Mouse (Mus musculus) forebrain, embryonic 13.5 days (tissue): ENCODE data around the gene Sema3b. TPM values are rescaled to one million over a fixed set of nuclear protein-coding genes. Genes with fewer than 3 reads are reported as not detected.

Experiments
- ATAC-seq: fragments of 200-750 bp; cut with Nextera tagmentation; 2 replicates; pipeline ENCODE4 v1.8.0; 2017
- H3K27ac ChIP-seq: fragments of 300-500 bp; sonication (generic); 2 replicates; pipeline ENCODE4 v1.5.1; 2015; ENCODE audit warnings: inconsistent platforms, mild to moderate bottlenecking, moderate library complexity
- H3K27me3 ChIP-seq: fragments of 300-500 bp; sonication (generic); 2 replicates; pipeline ENCODE4 v1.6.1; 2015; ENCODE audit warnings: mild to moderate bottlenecking, inconsistent platforms
- H3K36me3 ChIP-seq: fragments of 300-500 bp; sonication (generic); 2 replicates; pipeline ENCODE4 v1.6.1; 2015; ENCODE audit warnings: mild to moderate bottlenecking, inconsistent platforms; ENCODE audit not compliant: poor library complexity, severe bottlenecking
- H3K4me1 ChIP-seq: fragments of 300-500 bp; sonication (generic); 2 replicates; pipeline ENCODE4 v1.6.1; 2015; ENCODE audit warnings: inconsistent platforms
- H3K4me2 ChIP-seq: fragments of 300-500 bp; sonication (generic); 2 replicates; pipeline ENCODE4 v1.6.1; 2015; ENCODE audit warnings: inconsistent platforms, mild to moderate bottlenecking, moderate library complexity
- H3K4me3 ChIP-seq: fragments of 300-500 bp; sonication (generic); 2 replicates; pipeline ENCODE4 v1.5.1; 2015; ENCODE audit warnings: mild to moderate bottlenecking, inconsistent platforms
- H3K9ac ChIP-seq: fragments of 300-500 bp; sonication (generic); 2 replicates; pipeline ENCODE4 v1.6.1; 2015; ENCODE audit warnings: mild to moderate bottlenecking, inconsistent platforms
- H3K9me3 ChIP-seq: fragments of 300-500 bp; sonication (generic); replicated peaks from 2 replicates; pipeline ENCODE4 v1.6.1; 2016; ENCODE audit warnings: inconsistent platforms
- WGBS: fragments of 180-500 bp; shearing (Covaris S2); methylation state at CpG from one replicate; pipeline ENCODE4 v1.1.7; 2015; 5-methylcytosine and 5-hydroxymethylcytosine counted together
- polyA plus RNA-seq: library from polyadenylated mRNA; unstranded; fragments of >200 nt; fragmentation: Nextera tagmentation; extraction: Ambion mirVana; gene quantifications from 2 replicates; pipeline ENCODE4 v1.2.1, GENCODE M21; 2015

Sema3b gene
- polyA plus RNA-seq, result 1.8 and 2.0 TPM in 2 replicates

- WGBS, result 43% methylated on average over 12 of the region's 12 CpGs
- Histone ChIP-seq H3K27ac (0 out of 2 replicates have a peak within 1 kb of the TSS, but pooled peaks have one; percentile 5), H3K27me3 (no peaks in the 10 kb centered on the region), H3K9me3 (no peaks in the 10 kb centered on the region), H3K36me3 (peaks cover 4% of the 10 kb centered on the region), H3K4me2 (no peak within 1 kb of the TSS), H3K9ac (0 out of 2 replicates have a peak within 1 kb of the TSS, but pooled peaks have one; percentile 12), H3K4me3 (no peak within 1 kb of the TSS), H3K4me1 (peaks cover 73% of the 10 kb centered on the region)
- ATAC-seq, result no peak
Measured at GRCm38 (mm10) chr9:107608741-107609432, at the start of gene Sema3b. Gene Sema3b, minus strand, starts transcription at chr9:107609229.

- Histone ChIP-seq H3K9ac (no peak overlapping the region), H3K27ac (no peak overlapping the region), H3K4me3 (no peak overlapping the region), H3K36me3 (no peaks in the 10 kb centered on the region), H3K27me3 (no peaks in the 10 kb centered on the region), H3K4me2 (no peak overlapping the region), H3K9me3 (no peaks in the 10 kb centered on the region), H3K4me1 (peaks cover 22% of the 10 kb centered on the region)
- 88% methylated on average over 6 of the region's 6 CpGs for WGBS
- no peak for ATAC-seq
Measured at GRCm38 (mm10) chr9:107658096-107658495, 49.1 kb upstream of the Sema3b start.

DNA sequence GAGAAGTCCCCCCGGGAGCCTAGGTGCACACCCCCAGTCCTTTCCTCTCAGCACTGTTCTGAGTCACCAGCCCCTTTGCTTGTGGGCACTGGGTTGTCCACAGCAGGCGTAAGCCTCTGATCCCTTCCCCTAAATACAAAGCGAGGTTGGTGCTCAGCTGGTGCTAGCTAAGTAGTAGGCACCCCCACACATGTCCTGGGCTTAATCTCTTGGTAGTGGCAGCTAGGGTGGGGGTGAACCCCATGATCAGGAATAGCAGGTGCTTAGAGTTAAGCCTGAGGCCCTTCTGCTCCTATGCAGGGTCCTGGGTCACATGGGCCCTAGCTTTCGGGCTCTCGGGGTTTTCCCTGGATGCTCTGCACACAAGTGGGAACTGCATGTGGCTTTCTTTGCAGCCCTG, 48.1 kb upstream of the Sema3b start:
- WGBS, result 92% methylated on average over 5 of the region's 5 CpGs

GRCm38 (mm10) chr9:107654585-107654984, 45.6 kb upstream of the Sema3b start:
- no peak for ATAC-seq

More for the DNA sequence above, 48.1 kb upstream of the Sema3b start:
- H3K4me2 ChIP-seq, result no peak overlapping the region
- no peaks in the 10 kb centered on the region for H3K9me3 ChIP-seq
- no peak for ATAC-seq
- H3K4me3 ChIP-seq, result no peak overlapping the region
- no peak overlapping the region for H3K27ac ChIP-seq
- H3K9ac ChIP-seq, result no peak overlapping the region
- H3K27me3 ChIP-seq, result no peaks in the 10 kb centered on the region
- peaks cover 22% of the 10 kb centered on the region for H3K4me1 ChIP-seq
- no peaks in the 10 kb centered on the region for H3K36me3 ChIP-seq

GRCm38 (mm10) chr9:107653474-107653873, 44.4 kb upstream of the Sema3b start:
- 90% methylated on average over 2 of the region's 2 CpGs for WGBS

More at GRCm38 (mm10) chr9:107654585-107654984, 45.6 kb upstream of the Sema3b start:
- Histone ChIP-seq H3K27me3 (no peaks in the 10 kb centered on the region), H3K4me2 (no peak overlapping the region), H3K36me3 (no peaks in the 10 kb centered on the region), H3K9me3 (no peaks in the 10 kb centered on the region), H3K4me1 (peaks cover 31% of the 10 kb centered on the region), H3K4me3 (no peak overlapping the region), H3K9ac (no peak overlapping the region), H3K27ac (no peak overlapping the region)
- WGBS, result 83% methylated on average over 4 of the region's 4 CpGs

DNA sequence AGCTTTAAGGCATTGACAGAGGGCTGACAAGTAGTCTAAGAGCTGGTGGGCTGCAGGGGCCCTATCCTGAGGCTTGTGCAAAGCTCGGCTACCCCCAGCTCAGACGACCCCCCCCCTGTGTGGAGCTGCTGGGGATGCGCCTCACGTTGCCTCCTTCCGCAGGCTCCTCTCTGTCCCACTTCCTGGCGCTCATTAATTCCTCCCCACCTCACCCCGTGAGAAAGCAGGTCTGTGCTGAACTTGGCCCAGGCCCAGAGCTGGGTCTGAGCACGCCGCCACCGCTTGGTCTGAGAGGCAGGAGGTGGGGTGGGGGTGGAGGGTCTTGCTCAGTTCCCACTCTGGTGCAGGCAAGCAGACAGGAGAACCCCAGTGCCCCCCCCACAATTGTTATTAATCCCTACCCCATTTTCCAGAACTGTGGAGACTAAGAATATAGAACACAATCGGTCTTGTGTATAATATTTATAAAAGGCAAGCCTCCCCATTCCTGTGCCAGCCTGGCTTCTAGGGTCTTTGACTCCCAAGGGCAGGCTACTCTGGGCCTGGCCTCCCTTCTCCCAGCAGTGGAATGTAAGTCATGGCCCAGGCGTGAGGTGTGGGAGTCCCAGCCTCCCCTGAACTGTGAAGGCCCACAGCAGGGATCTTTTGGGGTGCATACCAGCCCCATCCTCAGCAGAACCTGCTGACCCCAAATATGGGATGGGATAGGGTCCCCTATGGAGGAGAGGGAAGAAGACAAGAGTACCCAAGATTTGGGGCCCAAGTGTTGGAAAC, 41.9 kb upstream of the Sema3b start:
- ATAC-seq, result peak; percentile 81
- no peaks in the 10 kb centered on the region for H3K27me3 ChIP-seq
- 21% methylated on average over 12 of the region's 12 CpGs for WGBS
- peaks cover 25% of the 10 kb centered on the region for H3K4me1 ChIP-seq
- H3K9me3 ChIP-seq, result no peaks in the 10 kb centered on the region
- peak overlapping the region; percentile 26 for H3K9ac ChIP-seq
- H3K4me3 ChIP-seq, result no peak overlapping the region
- no peaks in the 10 kb centered on the region for H3K36me3 ChIP-seq
- H3K27ac ChIP-seq, result peak overlapping the region; percentile 75
- peak overlapping the region; percentile 14; the same call in 1 of the 2 replicates for H3K4me2 ChIP-seq

More at GRCm38 (mm10) chr9:107653474-107653873, 44.4 kb upstream of the Sema3b start:
- Histone ChIP-seq H3K27ac (no peak overlapping the region), H3K36me3 (no peaks in the 10 kb centered on the region), H3K4me1 (peaks cover 25% of the 10 kb centered on the region), H3K9me3 (no peaks in the 10 kb centered on the region), H3K27me3 (no peaks in the 10 kb centered on the region), H3K4me3 (no peak overlapping the region), H3K9ac (no peak overlapping the region), H3K4me2 (no peak overlapping the region)
- no peak for ATAC-seq

DNA sequence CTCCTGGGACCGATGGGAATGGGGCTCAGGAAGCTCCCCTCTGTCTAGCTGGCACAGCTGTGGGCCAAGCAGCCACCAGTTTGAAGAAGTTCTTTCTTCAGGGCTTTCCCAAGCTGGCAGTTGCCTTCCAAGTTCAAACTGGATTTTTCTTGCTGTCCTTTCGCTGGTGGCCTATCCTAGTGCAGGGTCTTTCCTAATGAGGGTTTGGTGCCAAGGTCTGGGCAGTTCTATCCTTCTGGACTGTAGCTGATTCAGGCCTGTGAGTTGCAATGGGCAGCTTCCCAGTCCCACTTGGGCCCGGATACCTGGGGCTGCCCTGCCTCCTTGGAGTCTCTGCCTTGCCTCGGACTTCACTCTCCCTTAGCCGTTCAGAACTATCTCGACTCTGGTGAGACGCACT, 41.2 kb upstream of the Sema3b start:
- peak overlapping the region; percentile 14; the same call in 1 of the 2 replicates for H3K4me2 ChIP-seq
- H3K9ac ChIP-seq, result peak overlapping the region; percentile 26; the same call in 1 of the 2 replicates
- ATAC-seq, result peak; percentile 19; the same call in 1 of the 2 replicates
- H3K4me3 ChIP-seq, result no peak overlapping the region
- H3K9me3 ChIP-seq, result no peaks in the 10 kb centered on the region
- H3K27me3 ChIP-seq, result no peaks in the 10 kb centered on the region
- whole genome bisulfite sequencing, result 65% methylated on average over 7 of the region's 7 CpGs
- no peaks in the 10 kb centered on the region for H3K36me3 ChIP-seq
- H3K27ac ChIP-seq, result peak overlapping the region; percentile 75
- H3K4me1 ChIP-seq, result peaks cover 29% of the 10 kb centered on the region

DNA sequence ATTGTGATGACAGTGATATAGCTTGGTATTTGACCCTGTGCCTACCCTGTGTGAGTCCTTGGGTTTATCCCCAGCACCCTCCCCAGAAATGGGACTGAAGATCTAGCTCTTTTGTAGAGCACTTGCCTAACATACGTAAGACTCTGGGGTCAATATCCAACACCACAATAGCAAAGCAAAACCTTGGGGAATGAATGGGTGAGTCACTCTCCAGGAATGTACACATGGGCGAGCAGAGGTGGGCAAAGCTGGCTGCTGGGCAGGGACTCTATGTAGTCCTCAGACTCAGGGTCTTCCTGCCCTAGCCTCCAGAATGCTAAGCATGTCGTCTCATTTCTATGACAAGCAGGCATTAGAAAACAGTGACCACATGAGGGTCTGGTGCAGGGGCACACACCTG, 39.7 kb upstream of the Sema3b start:
- H3K9me3 ChIP-seq, result no peaks in the 10 kb centered on the region
- no peak overlapping the region for H3K9ac ChIP-seq
- H3K4me1 ChIP-seq, result peaks cover 39% of the 10 kb centered on the region
- 60% methylated on average over 3 of the region's 3 CpGs for WGBS
- no peak for ATAC-seq
- H3K4me3 ChIP-seq, result no peak overlapping the region
- no peak overlapping the region for H3K27ac ChIP-seq
- no peak overlapping the region for H3K4me2 ChIP-seq
- no peaks in the 10 kb centered on the region for H3K27me3 ChIP-seq
- H3K36me3 ChIP-seq, result no peaks in the 10 kb centered on the region

- Histone ChIP-seq H3K9me3 (no peaks in the 10 kb centered on the region), H3K27me3 (no peaks in the 10 kb centered on the region), H3K27ac (no peak overlapping the region), H3K4me3 (no peak overlapping the region), H3K4me1 (peaks cover 41% of the 10 kb centered on the region), H3K36me3 (no peaks in the 10 kb centered on the region), H3K4me2 (no peak overlapping the region), H3K9ac (no peak overlapping the region)
- 83% methylated on average over 6 of the region's 6 CpGs for WGBS
- ATAC-seq, result no peak
Measured at GRCm38 (mm10) chr9:107646975-107647374, 37.9 kb upstream of the Sema3b start.

DNA sequence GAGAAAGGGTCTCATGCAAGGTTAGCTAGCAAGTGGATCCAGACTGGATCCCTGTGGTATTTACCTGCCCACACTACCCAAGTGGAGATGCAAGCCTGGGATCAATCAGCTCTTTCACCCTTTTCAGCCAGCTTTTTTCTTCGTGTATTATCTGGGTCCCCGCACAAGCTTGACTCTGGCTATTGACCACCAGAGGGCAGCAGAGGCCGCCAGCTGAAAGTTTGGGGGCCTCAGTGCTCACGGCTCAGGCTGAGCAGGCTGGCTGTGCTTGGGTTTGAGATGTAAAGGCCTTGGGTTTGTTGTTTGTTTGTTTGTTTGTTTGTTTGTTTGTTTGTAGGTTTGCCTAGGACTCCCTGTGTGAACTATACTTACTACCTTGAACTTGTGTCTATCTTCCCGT, 36.5 kb upstream of the Sema3b start:
- peak; percentile 58 for ATAC-seq
- Histone ChIP-seq H3K9me3 (no peaks in the 10 kb centered on the region), H3K4me2 (no peak overlapping the region), H3K4me1 (peaks cover 40% of the 10 kb centered on the region), H3K9ac (no peak overlapping the region), H3K27me3 (no peaks in the 10 kb centered on the region), H3K36me3 (no peaks in the 10 kb centered on the region), H3K27ac (no peak overlapping the region), H3K4me3 (no peak overlapping the region)
- WGBS, result 9% methylated on average over 5 of the region's 5 CpGs

- Histone ChIP-seq H3K27me3 (no peaks in the 10 kb centered on the region), H3K9ac (peak overlapping the region; percentile 66; the same call in 1 of the 2 replicates), H3K36me3 (no peaks in the 10 kb centered on the region), H3K4me3 (no peak overlapping the region), H3K9me3 (no peaks in the 10 kb centered on the region), H3K4me2 (peak overlapping the region; percentile 67; the same call in 1 of the 2 replicates), H3K27ac (no peak overlapping the region), H3K4me1 (peaks cover 39% of the 10 kb centered on the region)
- 52% methylated on average over 7 of the region's 7 CpGs for WGBS
- ATAC-seq, result 0 out of 2 replicates have a peak, but pooled peaks have one; percentile 6
Measured at GRCm38 (mm10) chr9:107645153-107645510, 36.1 kb upstream of the Sema3b start.
